Mouse (Mus musculus): ENCODE results near the gene Hs6st1. TPM values are rescaled to one million over a fixed set of nuclear protein-coding genes. Genes with fewer than 3 reads are reported as not detected.

Hs6st1 gene
- polyA plus RNA-seq, 1 experiment from 2014 or later: 23.6 TPM

DNA sequence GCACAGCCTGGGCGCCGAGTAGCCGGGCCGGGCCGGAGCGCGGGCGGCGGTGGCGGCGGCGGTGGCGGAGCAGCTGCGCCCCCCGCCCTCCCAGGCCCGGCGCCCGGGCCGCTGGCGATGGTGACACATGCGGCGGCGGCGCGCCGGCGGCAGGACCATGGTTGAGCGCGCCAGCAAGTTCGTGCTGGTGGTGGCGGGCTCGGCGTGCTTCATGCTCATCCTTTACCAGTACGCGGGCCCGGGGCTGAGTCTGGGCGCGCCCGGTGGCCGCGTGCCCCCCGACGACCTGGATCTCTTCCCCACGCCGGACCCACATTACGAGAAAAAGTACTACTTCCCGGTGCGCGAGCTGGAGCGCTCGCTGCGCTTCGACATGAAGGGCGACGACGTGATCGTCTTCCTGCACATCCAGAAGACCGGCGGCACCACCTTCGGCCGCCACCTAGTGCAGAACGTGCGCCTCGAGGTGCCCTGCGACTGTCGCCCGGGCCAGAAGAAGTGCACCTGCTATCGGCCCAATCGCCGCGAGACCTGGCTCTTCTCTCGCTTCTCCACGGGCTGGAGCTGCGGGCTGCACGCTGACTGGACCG lies 426 bp downstream of the Hs6st1 start:
- H3K4me2 ChIP-seq (ENCODE audit: low read length): peak overlapping the region; percentile 94
- no peaks in the 10 kb centered on the region for H3K36me3 ChIP-seq (ENCODE audit: insufficient read depth, low read length)
- peak; percentile 50 for DNase-seq (ENCODE audit: low spot score)
- H3K9me3 ChIP-seq (replicated peaks; ENCODE audit: low read length): no peaks in the 10 kb centered on the region
- peak overlapping the region; percentile 84 for H3K4me3 ChIP-seq (replicated peaks; ENCODE audit: low read depth, low read length)
- under 1% methylated on average over 55 of the region's 76 CpGs for WGBS
- ATAC-seq (replicated peaks; ENCODE audit: low FRiP score, low read depth): peak; percentile 41
- peak overlapping the region; percentile 78 for H3K9ac ChIP-seq (ENCODE audit: low read depth, low read length)
- H3K27ac ChIP-seq: peak overlapping the region; percentile 86
- peaks cover 50% of the 10 kb centered on the region for H3K4me1 ChIP-seq (replicated peaks; ENCODE audit: insufficient read depth, low read length)
- TF ChIP-seq CTCF (IDR thresholded peaks at IDR 0.05; ENCODE audit: low read depth): peak; percentile 14; the same call in 1 of the 2 replicates
- no peaks in the 10 kb centered on the region for H3K27me3 ChIP-seq (ENCODE audit: insufficient read depth, low read length)

DNA sequence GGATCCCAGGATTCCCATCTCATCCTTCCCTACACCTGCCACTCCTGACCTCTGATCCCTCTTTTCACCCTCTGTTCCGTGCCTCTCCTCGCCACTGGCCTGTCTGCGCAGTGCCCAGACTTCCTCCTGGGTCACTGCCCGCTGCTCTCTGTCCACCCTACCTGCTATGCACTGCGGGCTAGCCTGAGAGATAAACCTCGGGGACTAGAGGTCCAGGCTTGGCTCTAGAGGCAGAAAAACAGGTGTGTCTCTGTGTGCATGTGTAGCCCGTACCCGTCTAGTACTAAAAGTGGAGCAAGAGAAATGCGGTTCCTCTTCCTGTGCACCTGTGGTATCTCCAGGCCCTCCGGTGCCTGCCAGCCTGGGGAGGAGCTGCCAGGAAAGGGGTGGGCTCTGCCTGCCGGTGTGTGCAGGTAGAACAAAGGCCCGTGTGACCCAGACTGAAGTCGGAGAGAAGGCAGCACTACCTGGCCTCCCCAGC lies 1.1 kb downstream of the Hs6st1 start:
- WGBS: under 1% methylated on average over 13 of the region's 13 CpGs
- Histone ChIP-seq H3K27ac (peak overlapping the region; percentile 86), H3K36me3 (ENCODE audit: insufficient read depth, low read length) (no peaks in the 10 kb centered on the region), H3K9ac (ENCODE audit: low read depth, low read length) (peak overlapping the region; percentile 78), H3K4me2 (ENCODE audit: low read length) (peak overlapping the region; percentile 94), H3K27me3 (ENCODE audit: insufficient read depth, low read length) (no peaks in the 10 kb centered on the region), H3K4me3 (replicated peaks; ENCODE audit: low read depth, low read length) (peak overlapping the region; percentile 84), H3K4me1 (replicated peaks; ENCODE audit: insufficient read depth, low read length) (peaks cover 56% of the 10 kb centered on the region), H3K9me3 (replicated peaks; ENCODE audit: low read length) (no peaks in the 10 kb centered on the region)
- ATAC-seq (replicated peaks; ENCODE audit: low FRiP score, low read depth) (peak; percentile 5; the same call in 1 of the 2 replicates), DNase-seq (ENCODE audit: low spot score) (no peak)
- no peak for TF ChIP-seq CTCF (IDR thresholded peaks at IDR 0.05; ENCODE audit: low read depth)

GRCm38 (mm10) chr1:36070190-36070589 lies 2.0 kb downstream of the Hs6st1 start:
- H3K4me3 ChIP-seq (replicated peaks; ENCODE audit: low read depth, low read length): peak overlapping the region; percentile 84
- H3K4me1 ChIP-seq (replicated peaks; ENCODE audit: insufficient read depth, low read length): peaks cover 64% of the 10 kb centered on the region
- H3K9ac ChIP-seq (ENCODE audit: low read depth, low read length): peak overlapping the region; percentile 78

DNA sequence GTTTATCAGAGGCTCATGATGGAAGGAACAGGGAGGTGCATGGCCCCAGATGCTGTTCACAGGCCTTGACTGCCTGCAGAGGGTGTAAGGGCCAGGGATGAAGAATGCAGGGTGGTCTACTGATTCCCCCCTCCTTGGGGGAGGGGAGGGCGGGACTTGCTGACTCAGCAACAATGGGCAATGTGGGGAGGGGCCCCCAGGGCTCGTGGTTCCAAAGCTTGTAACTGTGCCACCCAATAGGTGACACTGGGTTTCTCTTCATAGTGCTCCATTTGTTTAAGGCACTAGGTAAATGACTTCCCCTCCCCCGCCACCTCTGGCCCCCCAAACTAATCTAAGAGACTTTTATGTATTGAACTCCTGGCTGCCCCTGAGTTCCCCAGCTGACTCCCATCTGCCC lies 2.5 kb downstream of the Hs6st1 start:
- TF ChIP-seq CTCF (IDR thresholded peaks at IDR 0.05; ENCODE audit: low read depth): no peak
- Histone ChIP-seq H3K4me2 (ENCODE audit: low read length) (peak overlapping the region; percentile 94), H3K4me1 (replicated peaks; ENCODE audit: insufficient read depth, low read length) (peaks cover 68% of the 10 kb centered on the region), H3K9ac (ENCODE audit: low read depth, low read length) (peak overlapping the region; percentile 78), H3K27me3 (ENCODE audit: insufficient read depth, low read length) (no peaks in the 10 kb centered on the region), H3K36me3 (ENCODE audit: insufficient read depth, low read length) (no peaks in the 10 kb centered on the region), H3K27ac (0 out of 2 replicates have a peak overlapping the region, but pooled peaks have one; percentile 2), H3K9me3 (replicated peaks; ENCODE audit: low read length) (no peaks in the 10 kb centered on the region), H3K4me3 (replicated peaks; ENCODE audit: low read depth, low read length) (peak overlapping the region; percentile 84)
- DNase-seq (ENCODE audit: low spot score): no peak
- ATAC-seq (replicated peaks; ENCODE audit: low FRiP score, low read depth): no peak
- WGBS: 80% methylated on average over 1 of the region's 3 CpGs

More at GRCm38 (mm10) chr1:36070190-36070589, 2.0 kb downstream of the Hs6st1 start:
- Histone ChIP-seq H3K36me3 (ENCODE audit: insufficient read depth, low read length) (no peaks in the 10 kb centered on the region), H3K4me2 (ENCODE audit: low read length) (peak overlapping the region; percentile 94), H3K27me3 (ENCODE audit: insufficient read depth, low read length) (no peaks in the 10 kb centered on the region), H3K27ac (0 out of 2 replicates have a peak overlapping the region, but pooled peaks have one; percentile 2), H3K9me3 (replicated peaks; ENCODE audit: low read length) (no peaks in the 10 kb centered on the region)
- TF ChIP-seq CTCF (IDR thresholded peaks at IDR 0.05; ENCODE audit: low read depth): no peak
- 44% methylated on average over 6 of the region's 6 CpGs for WGBS
- no peak for DNase-seq (ENCODE audit: low spot score)
- ATAC-seq (replicated peaks; ENCODE audit: low FRiP score, low read depth): no peak

GRCm38 (mm10) chr1:36071176-36071575 lies 3.0 kb downstream of the Hs6st1 start:
- H3K27ac ChIP-seq: no peak overlapping the region
- H3K9ac ChIP-seq (ENCODE audit: low read depth, low read length): peak overlapping the region; percentile 78; the same call in 1 of the 2 replicates
- ATAC-seq (replicated peaks; ENCODE audit: low FRiP score, low read depth) (no peak), DNase-seq (ENCODE audit: low spot score) (no peak)
- H3K4me2 ChIP-seq (ENCODE audit: low read length): peak overlapping the region; percentile 94
- peak overlapping the region; percentile 84 for H3K4me3 ChIP-seq (replicated peaks; ENCODE audit: low read depth, low read length)
- H3K27me3 ChIP-seq (ENCODE audit: insufficient read depth, low read length): no peaks in the 10 kb centered on the region
- H3K9me3 ChIP-seq (replicated peaks; ENCODE audit: low read length): no peaks in the 10 kb centered on the region
- 39% methylated on average over 7 of the region's 7 CpGs for WGBS
- peaks cover 67% of the 10 kb centered on the region for H3K4me1 ChIP-seq (replicated peaks; ENCODE audit: insufficient read depth, low read length)
- TF ChIP-seq CTCF (IDR thresholded peaks at IDR 0.05; ENCODE audit: low read depth): no peak
- H3K36me3 ChIP-seq (ENCODE audit: insufficient read depth, low read length): no peaks in the 10 kb centered on the region

DNA sequence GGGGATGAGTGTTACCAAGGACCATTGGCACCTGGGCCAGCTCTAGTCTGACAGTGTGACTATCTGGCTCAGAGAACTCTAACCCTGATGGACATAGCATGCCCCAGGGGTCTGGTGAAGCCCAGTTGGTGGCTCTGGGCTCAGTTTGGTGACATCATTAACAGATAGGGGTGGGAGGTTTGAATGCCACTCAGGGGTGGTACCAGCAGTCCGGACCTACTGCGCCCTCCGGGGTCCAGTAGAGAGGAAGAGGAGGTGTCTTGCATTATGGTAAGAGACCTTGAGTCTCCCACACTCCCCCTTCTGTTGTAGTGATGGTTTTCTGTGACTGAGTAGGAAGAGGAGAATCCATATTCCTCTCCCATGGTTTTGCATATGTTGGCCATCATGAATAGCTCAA lies 3.4 kb downstream of the Hs6st1 start:
- no peak for DNase-seq (ENCODE audit: low spot score)
- 84% methylated on average over 3 of the region's 3 CpGs for WGBS
- Histone ChIP-seq H3K4me2 (ENCODE audit: low read length) (peak overlapping the region; percentile 94), H3K9ac (ENCODE audit: low read depth, low read length) (peak overlapping the region; percentile 78; the same call in 1 of the 2 replicates), H3K27me3 (ENCODE audit: insufficient read depth, low read length) (no peaks in the 10 kb centered on the region), H3K4me1 (replicated peaks; ENCODE audit: insufficient read depth, low read length) (peaks cover 71% of the 10 kb centered on the region), H3K4me3 (replicated peaks; ENCODE audit: low read depth, low read length) (peak overlapping the region; percentile 84), H3K36me3 (ENCODE audit: insufficient read depth, low read length) (no peaks in the 10 kb centered on the region), H3K27ac (no peak overlapping the region), H3K9me3 (replicated peaks; ENCODE audit: low read length) (no peaks in the 10 kb centered on the region)
- no peak for ATAC-seq (replicated peaks; ENCODE audit: low FRiP score, low read depth)
- TF ChIP-seq CTCF (IDR thresholded peaks at IDR 0.05; ENCODE audit: low read depth): no peak

All from kidney, postnatal 0 days (tissue).